Mouse (Mus musculus) hindbrain, embryonic 11.5 days (tissue): ENCODE measurements around the gene Rufy3. TPM values are rescaled to one million over a fixed set of nuclear protein-coding genes. Genes with fewer than 3 reads are reported as not detected.
"Not testable (repeated sequence)": the region's sequence is repeated elsewhere in the genome, so short reads cannot be mapped to it uniquely, and the experiment has no call there.

Experiments used
- ATAC-seq: fragments of 200-750 bp; cut with Nextera tagmentation; 2 replicates; pipeline ENCODE4 v1.8.0; 2017; ENCODE audit warnings: mild to moderate bottlenecking, moderate TSS enrichment, moderate library complexity; ENCODE audit not compliant: low FRiP score
- DNase-seq: peaks from one replicate; pipeline ENCODE4 v3.0.0-alpha.2; 2015; ENCODE audit warnings: low spot score
- H3K27ac ChIP-seq: fragments of 300-500 bp; sonication (generic); 2 replicates; pipeline ENCODE4 v1.5.1; 2014; ENCODE audit warnings: mild to moderate bottlenecking, low read depth, low read length
- H3K27me3 ChIP-seq: fragments of 300-500 bp; sonication (generic); 2 replicates; pipeline ENCODE4 v1.6.1; 2014; ENCODE audit warnings: mild to moderate bottlenecking, low read length, moderate library complexity, mixed read lengths; ENCODE audit not compliant: control insufficient read depth, insufficient read depth
- H3K36me3 ChIP-seq: fragments of 300-500 bp; sonication (generic); 2 replicates; pipeline ENCODE4 v1.6.1; 2014; ENCODE audit warnings: mild to moderate bottlenecking, low read length, moderate library complexity, mixed read lengths; ENCODE audit not compliant: control insufficient read depth, insufficient read depth
- H3K4me1 ChIP-seq: fragments of 300-500 bp; sonication (generic); replicated peaks from 2 replicates; pipeline ENCODE4 v1.6.1; 2014; ENCODE audit warnings: low read length, mixed read lengths; ENCODE audit not compliant: control insufficient read depth, insufficient read depth
- H3K4me2 ChIP-seq: fragments of 300-500 bp; sonication (generic); replicated peaks from 2 replicates; pipeline ENCODE4 v1.6.1; 2014; ENCODE audit warnings: mild to moderate bottlenecking, low read depth, low read length
- H3K4me3 ChIP-seq: fragments of 300-500 bp; sonication (generic); 2 replicates; pipeline ENCODE4 v1.5.1; 2014; ENCODE audit warnings: low read depth, low read length
- H3K9ac ChIP-seq: fragments of 300-500 bp; sonication (generic); 2 replicates; pipeline ENCODE4 v1.6.1; 2014; ENCODE audit warnings: low read depth, low read length
- H3K9me3 ChIP-seq: fragments of 300-500 bp; sonication (generic); 2 replicates; pipeline ENCODE4 v1.6.1; 2016; ENCODE audit warnings: low read length; ENCODE audit not compliant: control insufficient read depth
- WGBS: fragments of 180-500 bp; shearing (Covaris S2); extraction: QIAGEN DNeasy Blood & Tissue Kit; methylation state at CpG from one replicate; pipeline ENCODE4 v1.1.7; 2014; 5-methylcytosine and 5-hydroxymethylcytosine counted together
- polyA plus RNA-seq: library from polyadenylated mRNA; unstranded; fragments of >200 nt; fragmentation: Nextera tagmentation; extraction: Ambion mirVana; gene quantifications from 2 replicates; pipeline ENCODE4 v1.2.1, GENCODE M21; 2014

Rufy3 gene
- 168 and 180 TPM in 2 replicates for polyA plus RNA-seq

DNA sequence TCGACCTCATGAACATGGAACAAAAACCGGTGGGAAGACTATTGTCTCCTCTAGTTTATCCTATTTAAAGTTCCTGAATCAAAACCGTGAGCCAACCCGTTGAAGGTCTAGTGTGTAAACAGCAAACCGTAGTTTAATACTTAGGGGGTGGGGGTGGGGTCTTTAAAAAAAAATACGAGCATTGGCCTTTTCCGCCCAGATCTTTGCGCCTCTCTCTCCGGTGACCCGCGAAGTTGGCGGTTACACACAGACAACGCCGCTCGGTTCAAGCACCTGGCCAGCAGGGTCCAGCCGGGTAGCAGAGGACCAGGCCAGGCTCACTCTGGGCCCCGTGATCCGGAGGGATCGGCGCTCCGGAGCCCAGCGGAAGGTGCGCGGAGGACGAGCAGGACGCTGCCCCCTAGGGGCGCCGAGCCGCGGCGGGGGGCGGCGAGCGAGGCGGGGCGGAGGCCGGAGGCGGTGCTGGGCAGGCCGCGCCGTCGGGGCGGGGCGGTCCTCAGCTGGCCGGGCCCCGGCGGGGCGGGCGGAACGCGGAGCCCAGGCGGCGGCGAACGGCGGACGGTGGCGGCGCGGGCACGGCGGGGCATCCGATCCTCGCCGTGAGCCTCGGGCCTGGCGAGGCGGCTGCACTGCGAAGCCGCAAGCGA, at the start of gene Rufy3:
Gene Rufy3 (plus strand): TSS at position 540 of the 647 bp plus-strand sequence.
- Histone ChIP-seq H3K9me3 (no peaks in the 10 kb centered on the region), H3K27ac (peak within 1 kb of the TSS; percentile 89), H3K27me3 (no peaks in the 10 kb centered on the region), H3K4me3 (peak within 1 kb of the TSS; percentile 87), H3K4me2 (peak within 1 kb of the TSS; percentile 57), H3K36me3 (no peaks in the 10 kb centered on the region), H3K9ac (peak within 1 kb of the TSS; percentile 75), H3K4me1 (no peaks in the 10 kb centered on the region)
- DNase-seq (peak; percentile 87), ATAC-seq (peak; percentile 89)
- WGBS: under 1% methylated on average over 43 of the region's 71 CpGs

DNA sequence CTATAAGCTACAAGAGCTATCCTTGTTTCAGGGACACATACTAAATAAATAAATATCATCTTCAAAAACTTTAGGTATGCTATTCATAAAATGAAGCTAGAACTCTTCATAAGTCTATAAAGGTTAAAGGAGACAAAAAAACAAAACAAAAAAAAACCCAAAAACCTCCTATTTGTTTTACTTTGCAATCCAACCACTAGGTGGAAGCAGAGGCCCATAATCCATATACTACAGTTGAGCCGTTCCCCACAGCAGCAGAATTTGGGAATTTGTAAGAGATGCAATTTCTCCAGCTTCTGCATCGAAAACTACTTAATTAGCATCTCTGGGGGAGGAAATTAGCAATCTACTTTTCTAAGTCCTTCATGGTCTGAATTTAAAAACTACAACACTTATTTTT, 45.6 kb upstream of the Rufy3 start:
- WGBS: 12% methylated on average over 2 of the region's 2 CpGs
- no peaks in the 10 kb centered on the region for H3K36me3 ChIP-seq
- H3K9me3 ChIP-seq: no peaks in the 10 kb centered on the region
- H3K27ac ChIP-seq: no peak overlapping the region
- no peaks in the 10 kb centered on the region for H3K27me3 ChIP-seq
- H3K4me3 ChIP-seq: no peak overlapping the region
- no peaks in the 10 kb centered on the region for H3K4me1 ChIP-seq
- H3K4me2 ChIP-seq: no peak overlapping the region
- ATAC-seq (no peak), DNase-seq (peak; percentile 54)
- no peak overlapping the region for H3K9ac ChIP-seq

DNA sequence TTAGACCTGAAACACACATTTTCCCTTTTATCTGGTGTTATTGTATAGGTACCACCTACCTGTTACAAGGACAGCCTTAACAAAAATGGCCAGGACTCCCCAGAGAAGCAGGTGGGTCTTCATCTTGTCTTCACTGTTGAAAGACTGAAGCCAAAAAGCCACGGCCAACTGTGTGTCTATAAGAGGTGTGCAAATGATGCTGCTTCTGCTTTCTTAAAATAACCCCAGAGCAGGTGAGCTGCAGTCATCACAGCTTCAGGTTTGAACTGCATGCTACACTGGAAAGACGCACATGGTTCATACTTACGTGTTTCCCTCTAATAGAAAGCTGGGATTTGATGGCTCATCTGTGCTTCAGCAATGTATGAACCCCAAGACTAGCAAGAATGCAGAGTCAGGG, 37.2 kb upstream of the Rufy3 start, which contains the start of gene Jchain:
Gene Jchain (minus strand): TSS at position 235 of the 400 bp plus-strand sequence.
- no peak for ATAC-seq
- 88% methylated on average over 3 of the region's 3 CpGs for WGBS

DNA sequence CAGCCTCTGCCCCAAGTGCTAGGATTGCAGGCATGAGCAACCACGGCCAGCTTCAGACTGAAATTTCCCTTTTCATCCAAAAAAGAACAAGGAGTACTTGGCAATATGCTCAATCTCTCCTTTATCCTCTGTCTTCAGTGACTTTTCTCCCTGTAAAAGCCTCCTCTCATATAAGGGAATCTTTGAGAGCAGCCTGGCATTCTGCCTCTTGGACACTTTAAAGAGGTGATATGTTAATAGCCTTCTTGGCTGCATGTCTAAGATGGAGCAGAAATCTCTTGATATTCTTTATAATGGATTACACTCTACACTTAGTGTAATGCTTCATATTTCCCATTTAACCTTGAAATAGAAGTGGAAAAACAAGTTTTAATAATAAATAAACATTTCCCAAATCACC, 33.9 kb upstream of the Rufy3 start:
- no peak overlapping the region for H3K27ac ChIP-seq
- no peaks in the 10 kb centered on the region for H3K36me3 ChIP-seq
- no peaks in the 10 kb centered on the region for H3K4me1 ChIP-seq
- DNase-seq: no peak
- H3K27me3 ChIP-seq: no peaks in the 10 kb centered on the region
- no peak overlapping the region for H3K4me2 ChIP-seq
- no peak for ATAC-seq
- no peak overlapping the region for H3K4me3 ChIP-seq
- no peaks in the 10 kb centered on the region for H3K9me3 ChIP-seq
- WGBS: 67% methylated on average over 1 of the region's 1 CpGs
- no peak overlapping the region for H3K9ac ChIP-seq

More for the DNA sequence above, 37.2 kb upstream of the Rufy3 start, which contains the start of gene Jchain:
- DNase-seq: no peak
- H3K4me2 ChIP-seq: no peak within 1 kb of the TSS
- H3K4me3 ChIP-seq: no peak within 1 kb of the TSS
- no peak within 1 kb of the TSS for H3K27ac ChIP-seq
- H3K36me3 ChIP-seq: no peaks in the 10 kb centered on the region
- no peaks in the 10 kb centered on the region for H3K9me3 ChIP-seq
- no peaks in the 10 kb centered on the region for H3K4me1 ChIP-seq
- no peak within 1 kb of the TSS for H3K9ac ChIP-seq
- H3K27me3 ChIP-seq: no peaks in the 10 kb centered on the region

DNA sequence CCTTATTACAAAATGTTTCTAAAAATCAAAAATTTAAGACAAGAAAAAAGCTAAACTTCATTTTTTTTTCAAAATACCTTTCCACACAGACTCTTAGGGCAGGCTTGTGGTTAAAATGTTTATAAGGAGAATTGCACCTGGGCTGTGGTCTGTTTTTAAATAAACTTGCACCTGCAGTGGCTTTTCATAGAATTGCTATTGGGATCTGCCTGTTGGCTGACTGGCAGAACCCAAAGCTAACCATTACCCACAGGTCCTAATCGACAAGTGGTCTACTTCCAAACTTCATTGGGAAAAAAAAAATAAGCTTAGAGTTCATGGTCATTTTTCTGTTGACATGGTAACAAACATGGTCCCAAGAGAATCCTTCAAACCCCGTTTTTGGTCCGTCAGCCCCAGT, 30.1 kb upstream of the Rufy3 start:
- Histone ChIP-seq H3K4me3 (no peak overlapping the region), H3K4me2 (no peak overlapping the region), H3K9me3 (no peaks in the 10 kb centered on the region), H3K36me3 (no peaks in the 10 kb centered on the region), H3K27me3 (no peaks in the 10 kb centered on the region), H3K27ac (no peak overlapping the region), H3K9ac (no peak overlapping the region), H3K4me1 (no peaks in the 10 kb centered on the region)
- 73% methylated on average over 3 of the region's 3 CpGs for WGBS
- no peak for DNase-seq
- ATAC-seq: no peak

DNA sequence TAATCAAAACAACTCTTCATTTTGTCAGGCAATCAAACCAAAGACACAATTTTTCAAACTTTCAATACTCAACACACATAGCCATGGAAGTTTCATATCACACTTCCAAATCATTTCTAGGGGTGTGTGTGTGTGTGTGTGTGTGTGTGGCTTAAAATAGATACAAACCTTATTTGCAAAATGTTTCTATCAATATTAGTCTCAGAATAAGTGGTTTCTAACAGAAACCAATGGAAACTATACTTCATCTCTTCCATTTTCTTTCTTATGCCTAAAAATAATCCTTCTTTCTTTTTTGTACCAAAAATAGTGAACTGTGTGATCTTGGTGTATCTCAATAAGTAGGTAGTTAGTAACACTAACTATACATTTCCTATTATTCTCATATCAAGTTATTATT, 24.0 kb upstream of the Rufy3 start:
- H3K4me2 ChIP-seq: no peak overlapping the region
- H3K4me3 ChIP-seq: no peak overlapping the region
- no peaks in the 10 kb centered on the region for H3K9me3 ChIP-seq
- no peaks in the 10 kb centered on the region for H3K36me3 ChIP-seq
- H3K4me1 ChIP-seq: no peaks in the 10 kb centered on the region
- no peak overlapping the region for H3K9ac ChIP-seq
- ATAC-seq (no peak), DNase-seq (no peak)
- H3K27me3 ChIP-seq: no peaks in the 10 kb centered on the region
- H3K27ac ChIP-seq: no peak overlapping the region

DNA sequence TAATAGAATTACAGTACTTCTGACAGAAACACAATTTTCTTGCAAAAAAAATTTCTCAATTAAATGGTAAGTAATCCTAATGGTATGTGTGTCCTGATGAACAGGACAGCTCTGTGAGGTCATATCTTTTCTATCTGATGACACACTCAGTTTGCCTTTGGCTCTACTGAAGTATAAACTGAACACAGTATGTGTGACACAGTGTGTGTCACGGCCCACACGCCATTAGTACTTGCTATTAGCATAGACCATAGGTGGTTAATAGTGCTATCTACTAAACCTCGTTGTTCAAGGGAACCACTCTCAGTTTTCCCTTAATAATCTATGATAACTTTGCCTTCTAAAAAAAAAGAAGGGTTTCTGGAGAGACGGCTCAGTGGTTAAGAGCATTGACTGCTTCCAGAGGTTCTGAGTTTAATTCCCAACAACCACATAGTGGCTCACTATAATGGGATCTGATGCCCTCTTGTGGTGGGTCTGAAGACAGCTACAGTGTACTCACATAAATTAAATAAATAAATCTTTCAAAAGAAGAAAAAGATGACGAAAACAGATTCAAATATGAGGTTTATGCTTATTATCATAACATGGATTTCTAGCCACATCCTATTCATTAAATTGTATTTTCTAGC, 22.1 kb upstream of the Rufy3 start:
- H3K27ac ChIP-seq: no peak overlapping the region
- ATAC-seq: peak; percentile 80
- DNase-seq: peak; percentile 51
- no peak overlapping the region for H3K4me2 ChIP-seq
- 66% methylated on average over 5 of the region's 5 CpGs for WGBS
- no peak overlapping the region for H3K4me3 ChIP-seq
- no peaks in the 10 kb centered on the region for H3K36me3 ChIP-seq
- no peaks in the 10 kb centered on the region for H3K9me3 ChIP-seq
- H3K9ac ChIP-seq: no peak overlapping the region
- no peaks in the 10 kb centered on the region for H3K4me1 ChIP-seq
- H3K27me3 ChIP-seq: no peaks in the 10 kb centered on the region

DNA sequence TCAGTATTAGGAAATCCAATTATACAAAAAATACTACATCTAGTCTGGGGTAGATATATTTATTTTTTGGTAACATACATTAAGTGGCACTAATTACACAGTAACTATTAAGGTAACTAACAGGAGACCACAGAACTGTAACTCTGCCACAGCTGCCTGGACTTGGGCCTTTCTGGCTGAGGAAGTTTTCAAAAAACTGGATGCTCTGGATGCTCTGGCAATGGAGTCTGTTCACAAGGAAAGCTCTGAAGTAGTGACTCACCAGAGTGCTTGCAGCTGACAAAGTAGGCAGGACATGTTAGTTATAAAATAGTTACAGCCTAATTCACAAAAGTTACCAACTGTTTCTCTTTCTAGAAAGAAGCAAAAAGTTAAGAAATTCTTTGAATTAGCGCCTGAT, 20.4 kb upstream of the Rufy3 start:
- 89% methylated on average over 1 of the region's 1 CpGs for WGBS
- not testable (repeated sequence) for H3K27ac ChIP-seq, H3K9me3 ChIP-seq, H3K4me3 ChIP-seq, H3K4me1 ChIP-seq, H3K36me3 ChIP-seq, H3K9ac ChIP-seq, H3K27me3 ChIP-seq, ATAC-seq, DNase-seq, H3K4me2 ChIP-seq

DNA sequence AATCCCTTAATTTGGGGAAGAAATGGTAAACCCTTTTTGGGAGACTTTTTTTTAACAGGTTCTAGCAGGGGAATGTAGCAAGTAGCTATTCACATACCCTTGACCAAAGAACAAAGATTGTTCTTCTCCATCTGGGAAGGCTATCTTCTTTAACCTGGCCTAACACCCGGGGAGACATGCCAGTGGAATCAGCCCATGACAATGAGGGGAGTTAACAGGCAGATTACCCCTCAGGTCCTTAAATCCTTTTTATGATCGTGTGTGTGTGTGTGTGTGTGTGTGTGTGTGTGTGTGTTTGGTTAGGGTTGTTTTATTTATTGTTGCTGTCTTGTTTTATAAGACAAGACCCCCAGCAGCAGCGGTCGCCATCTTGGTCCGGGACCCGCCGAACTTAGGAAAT, 19.3 kb upstream of the Rufy3 start:
- DNase-seq: no peak
- Histone ChIP-seq H3K36me3 (no peaks in the 10 kb centered on the region), H3K4me2 (no peak overlapping the region), H3K9me3 (no peaks in the 10 kb centered on the region), H3K4me3 (no peak overlapping the region), H3K4me1 (no peaks in the 10 kb centered on the region), H3K27me3 (no peaks in the 10 kb centered on the region), H3K9ac (no peak overlapping the region), H3K27ac (no peak overlapping the region)
- no peak for ATAC-seq
- 97% methylated on average over 7 of the region's 7 CpGs for WGBS
